Mouse (Mus musculus): ENCODE results near the gene Lipc. TPM values are rescaled to one million over a fixed set of nuclear protein-coding genes. Genes with fewer than 3 reads are reported as not detected.
A peak's percentile ranks its signal among the peaks of the same experiment; 100 is the strongest.

Lipc gene
- polyA plus RNA-seq, 1 experiment from 2014 or later: 1.9 TPM

DNA sequence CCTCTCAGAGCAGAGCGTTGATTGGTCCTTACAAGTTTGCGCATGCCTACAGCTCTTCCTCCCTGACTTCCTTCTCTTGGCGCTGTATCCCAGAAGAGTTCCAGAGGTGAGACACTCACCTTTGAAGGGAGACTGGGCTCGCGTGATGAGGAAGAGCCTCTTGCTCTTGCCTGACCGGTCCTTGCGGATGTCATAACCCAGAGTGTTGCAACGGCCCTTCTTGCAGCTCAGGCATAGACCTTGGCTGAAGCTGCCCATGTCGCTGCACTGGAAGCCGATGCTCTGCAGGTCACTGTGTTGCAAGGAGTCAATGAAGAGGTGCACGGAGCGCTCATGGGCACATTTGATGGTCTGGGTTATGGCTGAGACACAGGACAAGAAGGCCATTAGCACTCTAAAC is 139.5 kb downstream of the Lipc start:
- H3K4me1 ChIP-seq: peaks cover 60% of the 10 kb centered on the region
- H3K36me3 ChIP-seq: no peaks in the 10 kb centered on the region
- no peak overlapping the region for H3K4me3 ChIP-seq
- WGBS: 89% methylated on average over 12 of the region's 12 CpGs
- H3K27ac ChIP-seq: no peak overlapping the region; the same call in 1 of the 2 replicates
- DNase-seq (ENCODE audit: low spot score): no peak
- H3K27me3 ChIP-seq (ENCODE audit: insufficient read depth, poor library complexity, severe bottlenecking): no peaks in the 10 kb centered on the region
- H3K9me3 ChIP-seq: no peaks in the 10 kb centered on the region

DNA sequence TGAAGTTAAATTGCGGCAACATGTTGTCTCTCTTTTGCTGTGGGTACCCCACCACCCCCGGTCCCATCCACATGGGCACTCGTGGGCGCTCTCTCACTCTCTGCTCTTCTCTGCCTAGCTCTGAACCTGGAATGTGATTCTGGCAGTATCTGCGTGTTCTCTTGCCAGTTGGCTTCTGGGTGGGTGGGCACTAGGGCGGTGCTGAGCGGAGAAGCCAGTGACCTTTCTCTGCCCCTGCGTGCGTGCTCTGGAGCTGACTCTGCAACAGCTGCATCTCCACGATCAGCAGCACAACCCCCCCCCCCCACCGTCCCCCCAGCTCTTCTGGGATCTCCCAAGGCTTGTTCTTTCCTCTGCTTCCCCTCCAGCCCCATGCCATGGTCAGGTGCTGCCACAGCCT is 144.3 kb downstream of the Lipc start:
- peaks cover 35% of the 10 kb centered on the region for H3K4me1 ChIP-seq
- no peaks in the 10 kb centered on the region for H3K27me3 ChIP-seq (ENCODE audit: insufficient read depth, poor library complexity, severe bottlenecking)
- H3K4me3 ChIP-seq: no peak overlapping the region
- 74% methylated on average over 11 of the region's 11 CpGs for WGBS
- H3K9me3 ChIP-seq: no peaks in the 10 kb centered on the region
- H3K36me3 ChIP-seq: no peaks in the 10 kb centered on the region
- DNase-seq (ENCODE audit: low spot score): no peak
- H3K27ac ChIP-seq: 0 out of 2 replicates have a peak overlapping the region, but pooled peaks have one; percentile 9

DNA sequence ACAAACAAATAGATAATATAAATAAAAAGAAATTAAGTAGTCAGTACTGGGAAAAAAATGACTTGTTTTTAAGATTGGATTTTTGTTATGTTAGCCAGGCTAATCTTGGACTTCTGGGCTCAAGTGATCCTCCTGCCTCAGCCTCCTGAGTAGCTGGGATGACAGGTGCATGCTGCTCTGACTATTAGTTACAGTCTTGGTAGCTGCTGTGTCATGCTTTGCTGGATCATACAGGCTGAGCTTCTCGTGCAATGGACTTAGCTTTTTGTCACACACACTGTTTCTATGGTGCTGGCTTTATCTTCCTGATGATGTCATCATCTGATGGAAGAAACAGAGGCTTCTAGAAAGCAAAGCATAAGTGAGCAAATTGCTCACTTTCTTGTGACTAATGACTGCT is 146.0 kb downstream of the Lipc start:
- Histone ChIP-seq H3K4me3 (no peak overlapping the region), H3K27me3 (ENCODE audit: insufficient read depth, poor library complexity, severe bottlenecking) (no peaks in the 10 kb centered on the region), H3K27ac (no peak overlapping the region), H3K9me3 (no peaks in the 10 kb centered on the region), H3K36me3 (no peaks in the 10 kb centered on the region), H3K4me1 (peaks cover 24% of the 10 kb centered on the region)
- WGBS: 69% methylated on average over 1 of the region's 1 CpGs
- no peak for DNase-seq (ENCODE audit: low spot score)

DNA sequence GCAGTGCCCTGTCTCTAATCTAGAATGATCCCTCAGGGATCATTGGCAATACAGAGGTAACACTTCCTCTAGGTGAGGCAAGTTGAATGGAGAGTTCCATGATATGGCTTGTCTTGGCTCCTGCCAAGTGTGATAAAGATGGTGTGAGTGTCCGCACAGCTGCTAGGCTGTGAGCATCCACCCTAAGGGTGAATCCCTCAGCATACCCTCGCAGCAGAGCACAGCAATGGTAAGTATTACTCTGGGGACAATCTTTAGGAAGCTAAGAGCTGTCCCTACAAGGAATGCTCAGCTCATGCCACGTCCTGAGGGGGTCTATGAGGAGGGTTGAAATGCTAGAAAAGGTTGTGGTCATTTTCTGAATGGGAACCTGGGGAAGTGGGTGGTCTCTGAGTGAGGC is 149.2 kb downstream of the Lipc start:
- no peaks in the 10 kb centered on the region for H3K27me3 ChIP-seq (ENCODE audit: insufficient read depth, poor library complexity, severe bottlenecking)
- H3K9me3 ChIP-seq: no peaks in the 10 kb centered on the region
- H3K36me3 ChIP-seq: no peaks in the 10 kb centered on the region
- WGBS: 73% methylated on average over 3 of the region's 3 CpGs
- H3K27ac ChIP-seq: no peak overlapping the region
- peaks cover 15% of the 10 kb centered on the region for H3K4me1 ChIP-seq
- peak; percentile 61 for DNase-seq (ENCODE audit: low spot score)
- H3K4me3 ChIP-seq: no peak overlapping the region

DNA sequence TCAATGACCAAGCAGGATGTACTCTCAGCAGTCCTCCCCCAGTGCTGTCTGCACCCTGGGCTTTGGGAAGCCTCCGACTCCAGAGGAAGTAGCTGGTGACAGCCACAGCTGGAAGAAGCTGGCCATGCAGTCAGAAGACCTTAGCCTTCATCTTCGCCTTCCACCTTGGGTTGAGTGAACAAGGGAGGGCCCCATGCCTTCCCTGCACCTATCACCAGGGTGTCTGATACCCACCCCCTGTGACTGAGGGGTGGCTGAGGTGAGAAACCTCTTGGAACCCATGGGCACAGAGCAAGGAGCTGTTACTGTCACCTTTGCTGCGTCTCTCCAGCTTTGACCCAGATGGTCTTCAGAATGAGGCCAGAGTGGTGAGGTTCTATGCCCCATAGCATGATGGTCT is 150.3 kb downstream of the Lipc start:
- 67% methylated on average over 3 of the region's 3 CpGs for WGBS
- no peaks in the 10 kb centered on the region for H3K9me3 ChIP-seq

DNA sequence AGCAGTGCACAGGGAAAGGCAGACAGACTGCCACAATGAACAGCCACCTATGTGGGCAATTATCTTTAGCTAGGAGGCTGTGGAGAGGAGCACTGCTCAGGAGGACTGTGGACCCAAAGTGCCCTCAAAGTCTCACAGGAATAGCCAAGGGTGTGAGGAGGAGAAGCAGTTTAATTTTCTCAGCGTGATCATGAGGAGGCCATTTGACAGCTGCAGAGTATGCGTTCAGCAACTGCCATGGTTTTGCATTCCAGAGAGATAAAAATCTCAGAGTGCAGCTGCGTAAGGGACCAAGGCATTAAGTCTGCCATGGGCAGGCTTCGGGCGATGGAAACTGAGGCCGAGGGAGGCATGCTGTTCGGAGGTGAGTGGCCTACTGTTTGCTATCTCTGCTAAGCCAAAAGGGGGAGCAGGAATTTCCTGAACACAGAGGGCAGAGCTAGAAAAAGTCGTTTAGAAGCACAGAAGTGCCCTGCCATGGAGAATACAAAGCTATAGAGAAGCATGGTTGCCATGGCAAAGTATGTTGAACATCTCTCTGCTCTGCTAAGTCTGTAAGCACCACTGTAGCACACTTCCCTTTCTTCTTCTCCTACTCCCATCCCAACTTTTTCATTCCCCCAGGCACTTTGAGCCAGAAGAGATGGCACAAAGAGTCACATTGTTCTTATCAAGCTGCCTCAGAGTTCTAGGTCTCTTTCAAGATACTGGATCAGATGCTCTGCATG is 151.3 kb downstream of the Lipc start:
- Histone ChIP-seq H3K27ac (no peak overlapping the region), H3K36me3 (no peaks in the 10 kb centered on the region), H3K4me3 (no peak overlapping the region), H3K9me3 (no peaks in the 10 kb centered on the region), H3K27me3 (ENCODE audit: insufficient read depth, poor library complexity, severe bottlenecking) (no peaks in the 10 kb centered on the region), H3K4me1 (peaks cover 11% of the 10 kb centered on the region)
- DNase-seq (ENCODE audit: low spot score): peak; percentile 66
- WGBS: 44% methylated on average over 8 of the region's 8 CpGs

More for the DNA sequence above, 150.3 kb downstream of the Lipc start:
- DNase-seq (ENCODE audit: low spot score): peak; percentile 70
- no peaks in the 10 kb centered on the region for H3K36me3 ChIP-seq
- peak overlapping the region; percentile 30; the same call in 1 of the 2 replicates for H3K27ac ChIP-seq
- H3K4me3 ChIP-seq: no peak overlapping the region
- H3K27me3 ChIP-seq (ENCODE audit: insufficient read depth, poor library complexity, severe bottlenecking): no peaks in the 10 kb centered on the region
- H3K4me1 ChIP-seq: peaks cover 11% of the 10 kb centered on the region

DNA sequence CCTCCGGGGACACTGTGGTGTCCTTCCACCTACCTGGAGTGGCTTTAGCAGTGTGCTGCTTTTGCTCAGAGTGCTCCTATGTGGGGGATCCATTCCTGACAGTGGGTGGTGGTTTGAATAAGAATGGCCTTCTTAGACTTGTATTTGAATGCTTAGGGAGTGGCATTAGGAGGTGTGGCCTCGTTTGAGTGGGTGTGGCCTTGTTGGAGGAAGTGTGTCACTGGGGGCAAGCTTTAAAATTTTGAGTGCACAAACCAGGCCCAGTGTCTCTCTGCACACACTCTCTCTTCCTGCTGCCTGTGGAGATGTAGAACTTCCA is 156.6 kb downstream of the Lipc start:
- Histone ChIP-seq H3K27me3 (ENCODE audit: insufficient read depth, poor library complexity, severe bottlenecking) (no peaks in the 10 kb centered on the region), H3K27ac (no peak overlapping the region), H3K4me3 (no peak overlapping the region), H3K9me3 (no peaks in the 10 kb centered on the region), H3K4me1 (peaks cover 4% of the 10 kb centered on the region), H3K36me3 (no peaks in the 10 kb centered on the region)
- 57% methylated on average over 2 of the region's 2 CpGs for WGBS
- peak; percentile 68 for DNase-seq (ENCODE audit: low spot score)

DNA sequence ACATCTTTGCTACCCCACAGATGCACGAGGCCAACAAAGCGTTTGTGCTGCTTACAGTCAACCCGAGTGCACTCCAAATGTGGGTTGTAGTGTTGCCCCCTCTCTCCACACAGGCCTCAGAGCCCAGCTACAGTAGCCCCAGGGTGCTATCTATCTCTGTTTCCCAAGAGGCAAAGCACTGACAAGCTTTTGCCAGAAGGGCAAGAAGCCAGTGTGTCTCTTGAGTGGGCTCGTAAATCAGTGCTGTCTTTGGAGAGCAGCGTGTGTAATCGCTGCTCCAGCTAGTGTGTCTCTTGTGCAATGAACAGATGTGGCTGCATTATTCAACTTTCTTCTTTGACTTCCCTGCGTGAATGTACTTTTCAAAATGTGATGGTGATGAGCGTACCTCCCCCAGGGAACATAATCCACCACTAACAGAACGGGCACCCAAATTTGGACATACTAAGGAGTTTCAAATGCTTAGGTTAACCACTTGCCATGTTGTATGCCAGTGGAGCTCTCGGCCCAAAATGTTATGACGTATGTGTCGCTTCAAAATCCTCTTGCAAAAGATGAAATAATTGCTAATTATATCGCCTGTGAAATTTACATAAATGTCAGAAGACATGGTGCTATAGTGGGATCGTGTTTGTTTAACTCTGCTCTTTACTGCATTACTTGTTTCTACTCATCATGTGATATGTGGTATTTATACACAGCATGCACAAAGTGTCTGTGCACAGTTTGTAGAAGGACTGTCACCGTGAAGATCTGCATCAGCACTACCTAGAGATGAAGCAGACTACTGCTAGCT is 157.2 kb downstream of the Lipc start:
- 76% methylated on average over 15 of the region's 15 CpGs for WGBS
- H3K4me3 ChIP-seq: no peak overlapping the region
- H3K27me3 ChIP-seq (ENCODE audit: insufficient read depth, poor library complexity, severe bottlenecking): no peaks in the 10 kb centered on the region
- DNase-seq (ENCODE audit: low spot score): peak; percentile 74
- no peaks in the 10 kb centered on the region for H3K9me3 ChIP-seq
- H3K4me1 ChIP-seq: 0 out of 2 replicates have a peak, but pooled peaks cover 3% of the 10 kb centered on the region
- H3K36me3 ChIP-seq: no peaks in the 10 kb centered on the region
- no peak overlapping the region for H3K27ac ChIP-seq

DNA sequence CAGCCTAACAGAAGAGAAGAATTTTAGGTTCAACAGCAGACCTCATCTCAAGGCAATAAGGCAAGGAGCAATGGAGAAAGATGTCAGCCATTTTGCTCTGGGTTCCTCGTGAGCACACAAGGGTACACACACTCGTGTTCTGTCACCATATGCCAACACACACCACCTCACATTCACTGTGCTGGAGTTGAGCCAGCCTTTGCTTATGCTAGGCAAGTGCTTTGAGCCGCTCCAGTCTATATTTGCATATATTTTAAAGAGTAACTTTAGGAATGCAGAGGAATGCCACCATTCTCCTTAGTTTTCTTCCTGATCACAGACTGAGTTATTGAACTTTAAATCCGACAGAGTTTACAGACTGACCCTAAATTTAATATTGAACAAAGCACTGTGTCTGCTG is 161.4 kb downstream of the Lipc start:
- Histone ChIP-seq H3K9me3 (no peaks in the 10 kb centered on the region), H3K4me3 (no peak overlapping the region), H3K4me1 (0 out of 2 replicates have a peak, but pooled peaks cover 3% of the 10 kb centered on the region), H3K36me3 (no peaks in the 10 kb centered on the region), H3K27ac (no peak overlapping the region), H3K27me3 (ENCODE audit: insufficient read depth, poor library complexity, severe bottlenecking) (no peaks in the 10 kb centered on the region)
- 89% methylated on average over 4 of the region's 4 CpGs for WGBS
- DNase-seq (ENCODE audit: low spot score): no peak

DNA sequence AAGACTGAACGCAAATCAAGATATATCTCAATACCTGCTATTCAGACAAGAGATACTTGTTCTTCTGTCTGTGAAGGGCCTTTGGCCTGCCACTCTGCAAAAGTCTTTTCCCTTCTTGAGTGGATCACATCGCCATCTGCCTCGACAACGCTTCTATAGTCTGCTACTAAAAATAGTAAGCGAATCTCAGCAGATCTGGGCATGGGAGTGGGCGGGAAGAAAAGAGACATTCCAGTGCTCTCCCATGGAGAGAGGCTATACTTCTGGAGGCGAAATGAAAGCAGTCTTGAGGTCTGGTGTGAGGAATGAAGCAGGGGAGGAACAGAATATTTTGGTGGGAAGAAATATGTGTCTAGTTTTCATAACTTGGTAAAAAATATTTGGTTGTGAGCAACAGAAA is 163.3 kb downstream of the Lipc start:
- no peak overlapping the region for H3K4me3 ChIP-seq
- no peak overlapping the region for H3K27ac ChIP-seq
- no peak for DNase-seq (ENCODE audit: low spot score)
- no peaks in the 10 kb centered on the region for H3K4me1 ChIP-seq
- H3K9me3 ChIP-seq: no peaks in the 10 kb centered on the region
- WGBS: 69% methylated on average over 7 of the region's 7 CpGs
- peaks cover 3% of the 10 kb centered on the region; the same call in 1 of the 2 replicates for H3K36me3 ChIP-seq
- no peaks in the 10 kb centered on the region for H3K27me3 ChIP-seq (ENCODE audit: insufficient read depth, poor library complexity, severe bottlenecking)

DNA sequence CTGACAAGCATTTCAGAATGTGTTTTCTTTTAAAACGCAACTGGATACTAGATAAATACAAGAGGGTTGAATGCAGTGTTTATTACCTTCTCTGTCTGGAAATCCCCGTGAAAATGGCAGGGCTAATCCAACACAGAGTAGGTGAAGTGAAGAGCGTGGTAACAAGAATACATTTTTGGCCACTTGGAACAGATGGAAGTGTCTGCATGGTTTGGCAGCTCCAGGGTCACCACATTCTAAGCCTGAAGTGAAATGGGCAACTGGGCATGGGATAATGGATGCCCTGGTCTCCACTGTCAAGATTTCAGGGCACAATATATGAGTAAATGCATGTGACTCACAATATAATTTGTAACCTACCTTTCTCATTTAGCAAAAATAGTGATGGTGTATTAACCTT is 169.8 kb downstream of the Lipc start:
- Histone ChIP-seq H3K27ac (no peak overlapping the region), H3K9me3 (no peaks in the 10 kb centered on the region), H3K36me3 (peaks cover 21% of the 10 kb centered on the region), H3K27me3 (ENCODE audit: insufficient read depth, poor library complexity, severe bottlenecking) (no peaks in the 10 kb centered on the region), H3K4me3 (no peak overlapping the region), H3K4me1 (no peaks in the 10 kb centered on the region)
- 87% methylated on average over 3 of the region's 3 CpGs for WGBS
- no peak for DNase-seq (ENCODE audit: low spot score)

DNA sequence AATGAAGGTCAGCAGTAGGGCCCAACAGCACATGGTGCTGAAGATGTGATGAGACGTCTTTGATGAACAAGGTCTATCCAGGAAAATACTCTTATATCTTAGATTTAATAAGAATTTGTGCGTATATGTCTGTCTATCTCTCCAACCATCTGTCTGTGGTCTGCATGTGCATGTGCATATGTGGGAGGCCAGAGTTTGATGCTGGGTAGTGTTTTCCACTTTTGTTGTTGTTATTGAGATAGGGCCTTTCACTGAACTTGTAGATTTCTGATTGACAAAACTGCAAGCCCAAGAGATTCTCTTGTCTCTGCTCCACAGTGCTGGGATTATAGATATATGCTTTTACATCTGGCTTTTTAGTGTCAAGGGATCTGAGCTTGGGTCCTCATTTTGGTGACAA is 176.5 kb downstream of the Lipc start:
- Histone ChIP-seq H3K36me3 (peaks cover 37% of the 10 kb centered on the region), H3K4me1 (peaks cover 3% of the 10 kb centered on the region; the same call in 1 of the 2 replicates), H3K27ac (no peak overlapping the region), H3K9me3 (no peaks in the 10 kb centered on the region), H3K27me3 (ENCODE audit: insufficient read depth, poor library complexity, severe bottlenecking) (no peaks in the 10 kb centered on the region), H3K4me3 (no peak overlapping the region)
- DNase-seq (ENCODE audit: low spot score): no peak
- WGBS: 87% methylated on average over 2 of the region's 2 CpGs

DNA sequence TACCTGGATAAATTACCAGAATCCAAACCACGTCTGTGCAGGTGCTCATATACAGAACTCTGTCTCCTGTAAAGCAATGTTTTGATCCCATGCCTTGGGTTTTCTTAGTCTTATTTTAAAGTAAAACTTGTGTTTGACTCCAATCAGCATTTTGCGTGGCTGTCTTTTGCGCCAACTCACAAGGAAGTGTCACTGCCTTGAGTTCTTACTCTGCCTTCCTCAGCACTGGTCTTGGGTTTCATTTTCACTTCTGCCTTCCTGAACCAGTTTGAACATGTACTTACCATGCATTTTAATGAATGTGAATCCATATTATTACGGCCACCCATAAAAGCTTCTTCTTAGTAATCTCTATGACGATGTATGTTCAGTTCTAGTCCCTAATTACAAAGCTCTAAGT is 191.1 kb downstream of the Lipc start:
- Histone ChIP-seq H3K9me3 (no peaks in the 10 kb centered on the region), H3K4me1 (no peaks in the 10 kb centered on the region), H3K36me3 (peaks cover 39% of the 10 kb centered on the region), H3K27me3 (ENCODE audit: insufficient read depth, poor library complexity, severe bottlenecking) (no peaks in the 10 kb centered on the region), H3K4me3 (no peak overlapping the region), H3K27ac (no peak overlapping the region)
- 92% methylated on average over 5 of the region's 5 CpGs for WGBS
- no peak for DNase-seq (ENCODE audit: low spot score)

All from heart, embryonic 10.5 days (tissue).